Mouse (Mus musculus): ENCODE data around the gene Plekhd1. TPM values are rescaled to one million over a fixed set of nuclear protein-coding genes. Genes with fewer than 3 reads are reported as not detected.

The Plekhd1 gene
- polyA plus RNA-seq, 1 experiment from 2014 or later = 7.0 TPM

DNA sequence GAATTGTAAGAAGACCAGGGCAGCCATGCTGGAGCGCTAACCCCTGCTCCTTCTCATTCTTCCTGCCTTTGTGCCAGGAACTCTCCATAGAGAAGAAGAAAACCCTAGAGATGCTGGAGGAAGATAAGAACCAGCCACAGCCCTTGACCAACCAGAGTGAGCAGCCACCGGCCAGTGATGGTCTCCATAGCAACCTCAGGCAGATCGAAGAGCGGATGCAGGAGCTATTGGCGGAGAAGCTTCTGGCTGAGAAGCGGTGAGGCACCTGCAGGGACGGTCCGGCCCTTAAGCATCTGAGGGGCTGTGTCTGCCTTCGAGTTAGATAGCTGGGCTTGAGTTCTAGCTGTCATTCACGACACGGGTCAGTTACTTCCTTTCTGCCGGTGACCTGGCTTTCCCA lies 28.1 kb downstream of the Plekhd1 start:
- H3K9ac ChIP-seq (ENCODE audit: low read depth, low read length) = no peak overlapping the region
- ATAC-seq = peak; percentile 66; the same call in 1 of the 2 replicates
- WGBS = 35% methylated on average over 12 of the region's 12 CpGs
- no peaks in the 10 kb centered on the region for H3K9me3 ChIP-seq (ENCODE audit: control insufficient read depth, low read length)
- H3K4me3 ChIP-seq (ENCODE audit: low read length) = no peak overlapping the region
- H3K27me3 ChIP-seq (replicated peaks; ENCODE audit: control insufficient read depth, insufficient read depth, low read length) = no peaks in the 10 kb centered on the region
- H3K27ac ChIP-seq (ENCODE audit: low read depth, low read length) = no peak overlapping the region
- H3K4me2 ChIP-seq (ENCODE audit: low read length) = no peak overlapping the region
- no peaks in the 10 kb centered on the region for H3K36me3 ChIP-seq (ENCODE audit: control insufficient read depth, insufficient read depth, low read length)
- H3K4me1 ChIP-seq (ENCODE audit: control insufficient read depth, insufficient read depth, low read depth, low read length) = no peaks in the 10 kb centered on the region; the same call in 1 of the 2 replicates

- Histone ChIP-seq H3K27ac (ENCODE audit: low read depth, low read length) (no peak overlapping the region), H3K27me3 (replicated peaks; ENCODE audit: control insufficient read depth, insufficient read depth, low read length) (no peaks in the 10 kb centered on the region), H3K4me3 (ENCODE audit: low read length) (no peak overlapping the region), H3K9ac (ENCODE audit: low read depth, low read length) (no peak overlapping the region), H3K4me2 (ENCODE audit: low read length) (no peak overlapping the region), H3K9me3 (ENCODE audit: control insufficient read depth, low read length) (no peaks in the 10 kb centered on the region), H3K4me1 (ENCODE audit: control insufficient read depth, insufficient read depth, low read depth, low read length) (no peaks in the 10 kb centered on the region; the same call in 1 of the 2 replicates), H3K36me3 (ENCODE audit: control insufficient read depth, insufficient read depth, low read length) (no peaks in the 10 kb centered on the region)
- 84% methylated on average over 15 of the region's 15 CpGs for WGBS
- no peak for ATAC-seq
These were observed 29.1 kb downstream of the Plekhd1 start for GRCm38 (mm10) chr12:80721458-80721857.

- H3K9ac ChIP-seq (ENCODE audit: low read depth, low read length) = no peak overlapping the region
- no peaks in the 10 kb centered on the region for H3K27me3 ChIP-seq (replicated peaks; ENCODE audit: control insufficient read depth, insufficient read depth, low read length)
- ATAC-seq = no peak
- no peaks in the 10 kb centered on the region for H3K9me3 ChIP-seq (ENCODE audit: control insufficient read depth, low read length)
- H3K27ac ChIP-seq (ENCODE audit: low read depth, low read length) = no peak overlapping the region
- H3K4me1 ChIP-seq (ENCODE audit: control insufficient read depth, insufficient read depth, low read depth, low read length) = no peaks in the 10 kb centered on the region; the same call in 1 of the 2 replicates
- no peaks in the 10 kb centered on the region for H3K36me3 ChIP-seq (ENCODE audit: control insufficient read depth, insufficient read depth, low read length)
- no peak overlapping the region for H3K4me3 ChIP-seq (ENCODE audit: low read length)
- 25% methylated on average over 10 of the region's 10 CpGs for WGBS
- no peak overlapping the region for H3K4me2 ChIP-seq (ENCODE audit: low read length)
These were observed 32.6 kb downstream of the Plekhd1 start for GRCm38 (mm10) chr12:80724853-80725559.

DNA sequence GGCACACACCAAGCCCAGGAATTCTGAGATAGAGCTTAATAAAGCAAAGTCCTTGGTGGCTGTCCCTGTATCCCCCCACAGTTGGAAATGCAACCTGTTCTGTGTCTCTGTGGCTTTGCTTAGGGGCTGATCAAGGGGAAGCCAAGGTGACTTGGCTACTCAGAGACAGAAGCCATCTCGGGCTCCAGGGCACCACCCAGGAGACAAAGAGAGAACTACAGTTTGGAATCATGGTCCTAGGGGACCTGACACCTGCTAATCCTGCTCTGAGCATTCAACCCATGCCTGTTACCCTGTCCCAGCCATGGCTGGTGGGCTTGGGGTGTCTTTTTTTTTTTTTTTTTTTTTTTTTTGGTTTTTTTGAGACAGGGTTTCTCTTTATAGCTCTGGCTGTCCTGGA lies 35.8 kb downstream of the Plekhd1 start:
- no peak for ATAC-seq
- Histone ChIP-seq H3K4me3 (ENCODE audit: low read length) (no peak overlapping the region), H3K9ac (ENCODE audit: low read depth, low read length) (no peak overlapping the region), H3K27ac (ENCODE audit: low read depth, low read length) (no peak overlapping the region), H3K4me2 (ENCODE audit: low read length) (no peak overlapping the region), H3K4me1 (ENCODE audit: control insufficient read depth, insufficient read depth, low read depth, low read length) (peaks cover 2% of the 10 kb centered on the region), H3K27me3 (replicated peaks; ENCODE audit: control insufficient read depth, insufficient read depth, low read length) (no peaks in the 10 kb centered on the region), H3K9me3 (ENCODE audit: control insufficient read depth, low read length) (no peaks in the 10 kb centered on the region), H3K36me3 (ENCODE audit: control insufficient read depth, insufficient read depth, low read length) (no peaks in the 10 kb centered on the region)
- 22% methylated on average over 1 of the region's 1 CpGs for WGBS

DNA sequence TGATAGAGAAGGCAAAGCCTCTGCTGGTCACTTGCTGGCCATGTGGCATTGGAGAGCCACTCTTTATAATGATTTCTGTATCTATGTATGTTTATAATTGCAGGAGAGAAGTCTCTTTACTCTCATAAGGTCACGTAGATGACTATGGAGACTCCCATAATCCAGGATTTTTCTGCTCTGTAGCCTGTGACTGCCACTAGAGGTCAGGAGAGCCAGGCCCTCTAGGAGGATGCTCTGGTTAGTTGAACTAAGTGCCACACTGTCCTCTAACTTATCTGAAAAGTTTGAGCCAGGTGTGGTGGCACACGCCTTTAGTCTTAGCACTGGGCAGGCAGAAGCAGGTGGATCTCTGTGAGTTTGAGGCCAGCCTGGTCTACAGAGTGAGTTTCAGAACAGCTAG lies 36.4 kb downstream of the Plekhd1 start:
- no peak overlapping the region for H3K27ac ChIP-seq (ENCODE audit: low read depth, low read length)
- H3K27me3 ChIP-seq (replicated peaks; ENCODE audit: control insufficient read depth, insufficient read depth, low read length) = no peaks in the 10 kb centered on the region
- H3K4me1 ChIP-seq (ENCODE audit: control insufficient read depth, insufficient read depth, low read depth, low read length) = peaks cover 2% of the 10 kb centered on the region
- no peak overlapping the region for H3K4me3 ChIP-seq (ENCODE audit: low read length)
- H3K9ac ChIP-seq (ENCODE audit: low read depth, low read length) = no peak overlapping the region
- no peak overlapping the region for H3K4me2 ChIP-seq (ENCODE audit: low read length)
- no peaks in the 10 kb centered on the region for H3K36me3 ChIP-seq (ENCODE audit: control insufficient read depth, insufficient read depth, low read length)
- 60% methylated on average over 2 of the region's 2 CpGs for WGBS
- no peak for ATAC-seq
- no peaks in the 10 kb centered on the region for H3K9me3 ChIP-seq (ENCODE audit: control insufficient read depth, low read length)

- H3K4me3 ChIP-seq (ENCODE audit: low read length) = no peak overlapping the region
- no peak overlapping the region for H3K9ac ChIP-seq (ENCODE audit: low read depth, low read length)
- H3K9me3 ChIP-seq (ENCODE audit: control insufficient read depth, low read length) = no peaks in the 10 kb centered on the region
- H3K4me2 ChIP-seq (ENCODE audit: low read length) = no peak overlapping the region
- H3K36me3 ChIP-seq (ENCODE audit: control insufficient read depth, insufficient read depth, low read length) = no peaks in the 10 kb centered on the region
- no peaks in the 10 kb centered on the region for H3K27me3 ChIP-seq (replicated peaks; ENCODE audit: control insufficient read depth, insufficient read depth, low read length)
- ATAC-seq = 0 out of 2 replicates have a peak, but pooled peaks have one; percentile 11
- peaks cover 2% of the 10 kb centered on the region for H3K4me1 ChIP-seq (ENCODE audit: control insufficient read depth, insufficient read depth, low read depth, low read length)
- H3K27ac ChIP-seq (ENCODE audit: low read depth, low read length) = no peak overlapping the region
- 84% methylated on average over 12 of the region's 12 CpGs for WGBS
These were observed 37.6 kb downstream of the Plekhd1 start for GRCm38 (mm10) chr12:80729758-80730530.

GRCm38 (mm10) chr12:80730567-80730966 lies 38.2 kb downstream of the Plekhd1 start:
- peak; percentile 89 for ATAC-seq
- Histone ChIP-seq H3K36me3 (ENCODE audit: control insufficient read depth, insufficient read depth, low read length) (no peaks in the 10 kb centered on the region), H3K27ac (ENCODE audit: low read depth, low read length) (peak overlapping the region; percentile 13; the same call in 1 of the 2 replicates), H3K4me2 (ENCODE audit: low read length) (peak overlapping the region; percentile 27), H3K27me3 (replicated peaks; ENCODE audit: control insufficient read depth, insufficient read depth, low read length) (no peaks in the 10 kb centered on the region), H3K9ac (ENCODE audit: low read depth, low read length) (no peak overlapping the region), H3K4me1 (ENCODE audit: control insufficient read depth, insufficient read depth, low read depth, low read length) (peaks cover 2% of the 10 kb centered on the region; the same call in 1 of the 2 replicates), H3K4me3 (ENCODE audit: low read length) (no peak overlapping the region), H3K9me3 (ENCODE audit: control insufficient read depth, low read length) (no peaks in the 10 kb centered on the region)
- 5% methylated on average over 9 of the region's 9 CpGs for WGBS

GRCm38 (mm10) chr12:80734526-80735470 lies 42.4 kb downstream of the Plekhd1 start:
- Histone ChIP-seq H3K27me3 (replicated peaks; ENCODE audit: control insufficient read depth, insufficient read depth, low read length) (no peaks in the 10 kb centered on the region), H3K4me2 (ENCODE audit: low read length) (no peak overlapping the region), H3K9ac (ENCODE audit: low read depth, low read length) (no peak overlapping the region), H3K9me3 (ENCODE audit: control insufficient read depth, low read length) (no peaks in the 10 kb centered on the region), H3K4me3 (ENCODE audit: low read length) (no peak overlapping the region), H3K4me1 (ENCODE audit: control insufficient read depth, insufficient read depth, low read depth, low read length) (peaks cover 19% of the 10 kb centered on the region), H3K36me3 (ENCODE audit: control insufficient read depth, insufficient read depth, low read length) (no peaks in the 10 kb centered on the region), H3K27ac (ENCODE audit: low read depth, low read length) (no peak overlapping the region)
- ATAC-seq = no peak
- WGBS = 60% methylated on average over 13 of the region's 13 CpGs

Data from hindbrain, embryonic 16.5 days (tissue).